Mouse (Mus musculus) intestine, embryonic 14.5 days (tissue): ENCODE results near the gene Trim30c. TPM values are rescaled to one million over a fixed set of nuclear protein-coding genes. Genes with fewer than 3 reads are reported as not detected.
"Not testable (repeated sequence)": the region's sequence is repeated elsewhere in the genome, so short reads cannot be mapped to it uniquely, and the experiment has no call there.

Experiments
- ATAC-seq: fragments of 200-750 bp; cut with Nextera tagmentation; replicated peaks from 2 replicates; pipeline ENCODE4 v1.8.0; 2017; ENCODE audit warnings: low read depth, moderate number of reproducible peaks, moderate TSS enrichment, moderate library complexity; ENCODE audit not compliant: low FRiP score, low TSS enrichment
- DNase-seq: peaks from one replicate; pipeline ENCODE4 v3.0.0-alpha.2; 2018; ENCODE audit warnings: low spot score
- H3K27ac ChIP-seq: fragments of 300-500 bp; sonication (generic); 2 replicates; pipeline ENCODE4 v1.5.1; 2014; ENCODE audit warnings: low read depth, mild to moderate bottlenecking, control low read depth
- H3K27me3 ChIP-seq: fragments of 300-500 bp; sonication (generic); replicated peaks from 2 replicates; pipeline ENCODE4 v1.6.1; 2014; ENCODE audit warnings: low read length, control low read depth; ENCODE audit not compliant: control insufficient read depth, insufficient read depth
- H3K36me3 ChIP-seq: fragments of 300-500 bp; sonication (generic); 2 replicates; pipeline ENCODE4 v1.6.1; 2014; ENCODE audit warnings: low read length, control low read depth; ENCODE audit not compliant: control insufficient read depth, insufficient read depth
- H3K4me1 ChIP-seq: fragments of 300-500 bp; sonication (generic); replicated peaks from 2 replicates; pipeline ENCODE4 v1.6.1; 2014; ENCODE audit warnings: low read length, control low read depth, mixed read lengths; ENCODE audit not compliant: control insufficient read depth, insufficient read depth
- H3K4me2 ChIP-seq: fragments of 300-500 bp; sonication (generic); 2 replicates; pipeline ENCODE4 v1.6.1; 2014; ENCODE audit warnings: low read length
- H3K4me3 ChIP-seq: fragments of 300-500 bp; sonication (generic); 2 replicates; pipeline ENCODE4 v1.5.1; 2014; ENCODE audit warnings: low read depth, low read length, control low read depth, mixed read lengths
- H3K9ac ChIP-seq: fragments of 300-500 bp; sonication (generic); 2 replicates; pipeline ENCODE4 v1.6.1; 2014; ENCODE audit warnings: mild to moderate bottlenecking, low read length
- H3K9me3 ChIP-seq: fragments of 300-500 bp; sonication (generic); 2 replicates; pipeline ENCODE4 v1.6.1; 2016; ENCODE audit warnings: low read length, control low read depth; ENCODE audit not compliant: control insufficient read depth
- WGBS: fragments of 180-500 bp; shearing (Covaris S2); extraction: QIAGEN DNeasy Blood & Tissue Kit; methylation state at CpG from one replicate; pipeline ENCODE4 v1.1.7; 2014; 5-methylcytosine and 5-hydroxymethylcytosine counted together
- polyA plus RNA-seq: library from polyadenylated mRNA; unstranded; fragments of >200 nt; fragmentation: Nextera tagmentation; extraction: Ambion mirVana; gene quantifications from 2 replicates; pipeline ENCODE4 v1.2.1, GENCODE M21; 2014

Trim30c gene
- polyA plus RNA-seq, 1 experiment from 2014 or later = 0.16 TPM

DNA sequence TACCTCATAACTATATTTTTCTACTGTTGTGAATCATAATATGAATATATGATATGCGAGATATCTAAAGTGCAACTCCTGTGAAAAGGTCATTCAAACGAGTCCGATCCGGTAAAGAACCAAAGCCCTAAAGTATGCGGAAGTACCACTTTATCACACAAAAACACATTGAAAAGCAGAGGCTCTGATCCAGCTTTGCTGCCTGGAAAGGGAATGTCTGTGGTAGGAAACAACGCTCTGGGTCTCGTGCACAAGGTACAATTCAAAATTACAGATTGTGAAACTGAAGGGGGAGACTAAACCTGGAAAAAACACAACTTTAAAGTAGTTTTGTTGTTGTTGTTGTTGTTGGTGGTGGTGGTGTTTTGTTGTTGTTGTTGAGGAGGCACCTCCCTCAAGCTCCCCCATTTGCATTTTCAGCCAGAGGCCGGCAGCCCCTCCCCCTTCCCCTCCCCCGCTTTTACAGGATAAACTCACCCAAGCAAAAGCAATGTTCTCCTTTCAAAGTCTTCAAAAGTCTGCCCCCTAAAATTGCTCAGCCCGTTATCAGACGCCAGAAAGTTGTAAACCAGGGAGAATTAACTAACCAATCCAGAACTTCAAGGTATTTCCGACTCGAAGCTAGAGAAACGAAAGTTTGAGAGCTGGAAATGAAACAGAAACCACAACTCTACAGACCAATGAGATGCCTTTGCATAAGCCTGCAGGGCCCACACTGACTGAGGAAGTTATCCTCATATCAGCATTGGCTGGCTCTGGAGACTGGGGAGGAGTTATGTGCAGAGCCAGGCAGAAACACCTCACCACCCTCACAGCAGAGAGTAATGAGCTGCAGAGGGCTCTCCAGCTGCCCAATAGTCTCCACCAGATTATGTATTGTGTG, 47.7 kb downstream of the Trim30c start, which contains the start of gene Trim12c:
Gene Trim12c, minus strand, starts transcription at position 646 of the 883 bp plus-strand sequence.
- DNase-seq = peak; percentile 68
- no peaks in the 10 kb centered on the region for H3K27me3 ChIP-seq
- peak within 1 kb of the TSS; percentile 46 for H3K4me3 ChIP-seq
- ATAC-seq = peak; percentile 99
- H3K4me2 ChIP-seq = peak within 1 kb of the TSS; percentile 64
- 7% methylated on average over 14 of the region's 14 CpGs for WGBS
- H3K9ac ChIP-seq = peak within 1 kb of the TSS; percentile 40; the same call in 1 of the 2 replicates
- no peaks in the 10 kb centered on the region for H3K4me1 ChIP-seq
- 0 out of 2 replicates have a peak within 1 kb of the TSS, but pooled peaks have one; percentile 33 for H3K27ac ChIP-seq
- no peaks in the 10 kb centered on the region for H3K9me3 ChIP-seq
- H3K36me3 ChIP-seq = no peaks in the 10 kb centered on the region

DNA sequence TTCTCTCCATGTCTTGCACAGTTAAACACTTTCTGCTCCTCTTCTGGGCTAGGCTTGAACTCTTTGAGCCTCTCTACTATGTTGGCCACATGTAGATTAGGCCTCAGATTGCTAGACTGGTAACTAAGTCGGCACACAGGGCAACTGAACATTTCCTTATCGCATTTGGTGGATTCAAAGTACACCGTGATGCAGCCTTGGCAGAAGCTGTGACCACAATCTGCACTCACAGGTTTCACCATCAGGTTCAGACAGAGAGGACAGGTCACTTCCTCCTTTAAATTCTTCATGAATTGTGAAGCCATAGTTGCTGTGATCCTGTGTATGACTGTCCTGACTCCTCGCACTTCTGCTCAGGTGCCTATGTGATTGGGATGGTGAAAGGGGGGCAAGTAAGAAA, 52.6 kb downstream of the Trim30c start:
- WGBS = 88% methylated on average over 4 of the region's 4 CpGs
- not testable (repeated sequence) for H3K4me3 ChIP-seq, ATAC-seq, H3K27ac ChIP-seq, H3K9me3 ChIP-seq, H3K36me3 ChIP-seq, H3K4me2 ChIP-seq, H3K4me1 ChIP-seq, DNase-seq, H3K27me3 ChIP-seq, H3K9ac ChIP-seq

DNA sequence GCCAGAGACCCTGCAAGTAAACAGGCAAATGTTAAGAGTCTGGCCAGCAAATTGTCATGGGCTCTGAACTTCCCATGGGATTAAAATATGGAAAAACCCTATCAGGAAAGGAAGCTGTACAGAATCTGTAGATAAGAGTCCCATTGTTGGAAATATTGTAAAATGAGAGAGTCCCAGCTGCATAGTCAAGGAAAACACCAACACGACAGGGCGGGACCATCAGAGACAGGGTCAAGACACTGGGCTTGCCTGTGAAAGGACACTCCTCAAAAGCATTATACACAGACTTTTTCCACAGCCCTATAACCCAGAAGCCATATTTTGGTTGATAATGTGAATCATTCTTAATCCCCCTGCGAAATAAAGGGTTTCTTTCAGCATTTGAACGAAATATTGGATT, 59.9 kb downstream of the Trim30c start:
- not testable (repeated sequence) for ATAC-seq, H3K4me1 ChIP-seq, H3K36me3 ChIP-seq, DNase-seq, H3K9me3 ChIP-seq, H3K9ac ChIP-seq, H3K4me2 ChIP-seq, H3K4me3 ChIP-seq, H3K27me3 ChIP-seq, H3K27ac ChIP-seq
- WGBS = 84% methylated on average over 2 of the region's 4 CpGs

DNA sequence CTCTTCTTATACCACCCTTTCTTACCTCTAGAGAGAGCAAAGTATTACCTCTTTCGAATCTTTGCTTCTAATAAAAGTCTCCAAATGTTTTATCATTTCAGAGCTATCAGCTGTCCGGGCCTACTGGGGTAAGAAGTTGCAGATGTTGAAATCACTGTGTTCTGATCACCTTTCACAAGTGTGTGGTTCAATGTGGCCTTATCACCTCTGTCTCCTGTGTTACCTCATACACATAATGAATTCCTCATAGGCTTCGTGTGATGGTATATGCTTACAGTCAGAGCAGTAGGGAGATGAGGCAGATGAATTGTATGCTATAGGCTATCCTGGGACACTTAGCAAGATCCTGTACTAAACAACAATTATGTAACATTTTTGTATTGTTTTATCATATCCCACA, 65.1 kb downstream of the Trim30c start:
- H3K9me3 ChIP-seq, H3K4me2 ChIP-seq, H3K27ac ChIP-seq, H3K36me3 ChIP-seq, H3K4me1 ChIP-seq, ATAC-seq, H3K4me3 ChIP-seq, DNase-seq, H3K9ac ChIP-seq, H3K27me3 ChIP-seq: not testable (repeated sequence)
- WGBS = 85% methylated on average over 3 of the region's 3 CpGs

Other genes starting within 250 kb of the Trim30c start
- gene Olfm5, start 236.0 kb downstream of the Trim30c start, polyA plus RNA-seq = not detected in 2 replicates
- gene Olfr648, start 217.4 kb downstream of the Trim30c start, polyA plus RNA-seq = 0.32 and 0.36 TPM in 2 replicates
- not detected in 2 replicates for gene Olfr649, start 204.9 kb downstream of the Trim30c start, polyA plus RNA-seq
- gene Trim6, start 182.0 kb downstream of the Trim30c start, polyA plus RNA-seq = 1.6 TPM in 2 replicates
- 1.5 and 1.9 TPM in 2 replicates for gene Trim34a, start 156.4 kb downstream of the Trim30c start, polyA plus RNA-seq
- 0.12 and 0.31 TPM in 2 replicates for gene Trim5, start 112.7 kb downstream of the Trim30c start, polyA plus RNA-seq
- gene Trim12a, start 85.4 kb downstream of the Trim30c start, polyA plus RNA-seq = 3.7 and 5.2 TPM in 2 replicates
- not detected in 2 replicates for gene Trim34b, start 71.4 kb downstream of the Trim30c start, polyA plus RNA-seq
- 1.6 TPM in 2 replicates for gene Trim12c, start 47.5 kb downstream of the Trim30c start, polyA plus RNA-seq
- gene Trim30b, start 31.0 kb downstream of the Trim30c start, polyA plus RNA-seq = 0.09 and 0.14 TPM in 2 replicates
- 1.5 TPM in 2 replicates for gene Trim30a, start 64.4 kb upstream of the Trim30c start, polyA plus RNA-seq
- gene Trim30d, start 107.0 kb upstream of the Trim30c start, polyA plus RNA-seq = 0.49 and 1.1 TPM in 2 replicates
- not detected in 2 replicates for gene Olfr651, start 149.3 kb upstream of the Trim30c start, polyA plus RNA-seq
- not detected in 2 replicates for gene Olfr652, start 160.1 kb upstream of the Trim30c start, polyA plus RNA-seq
- gene Olfr653, start 176.5 kb upstream of the Trim30c start, polyA plus RNA-seq = 0.05 TPM in 1 of 2 replicates, not detected in the other
- not detected in 2 replicates for gene Olfr654, start 186.2 kb upstream of the Trim30c start, polyA plus RNA-seq
- gene Olfr655, start 200.9 kb upstream of the Trim30c start, polyA plus RNA-seq = not detected in 2 replicates
- gene Olfr656, start 213.1 kb upstream of the Trim30c start, polyA plus RNA-seq = not detected in 2 replicates
- gene Olfr657, start 224.0 kb upstream of the Trim30c start, polyA plus RNA-seq = not detected in 2 replicates
- gene Olfr658, start 246.5 kb upstream of the Trim30c start, polyA plus RNA-seq = 0.05 TPM in 1 of 2 replicates, not detected in the other